Mouse (Mus musculus) liver, embryonic 11.5 days (tissue): ENCODE data around the gene Dnajc7. TPM values are rescaled to one million over a fixed set of nuclear protein-coding genes. Genes with fewer than 3 reads are reported as not detected.
"Not testable (repeated sequence)": the region's sequence is repeated elsewhere in the genome, so short reads cannot be mapped to it uniquely, and the experiment has no call there.

Experiments
- ATAC-seq: fragments of 200-750 bp; cut with Nextera tagmentation; replicated peaks from 2 replicates; pipeline ENCODE4 v1.8.0; 2017; ENCODE audit warnings: moderate number of reproducible peaks, mild to moderate bottlenecking, moderate TSS enrichment, moderate library complexity; ENCODE audit not compliant: low FRiP score
- DNase-seq: peaks from one replicate; pipeline ENCODE4 v3.0.0-alpha.2; 2017; ENCODE audit warnings: low spot score
- H3K27ac ChIP-seq: fragments of 300-500 bp; sonication (generic); 2 replicates; pipeline ENCODE4 v1.5.1; 2014; ENCODE audit warnings: mild to moderate bottlenecking, low read depth, low read length, control low read depth
- H3K27me3 ChIP-seq: fragments of 300-500 bp; sonication (generic); replicated peaks from 2 replicates; pipeline ENCODE4 v1.6.1; 2014; ENCODE audit warnings: low read length, mixed read lengths; ENCODE audit not compliant: control insufficient read depth, insufficient read depth
- H3K36me3 ChIP-seq: fragments of 300-500 bp; sonication (generic); 2 replicates; pipeline ENCODE4 v1.6.1; 2014; ENCODE audit warnings: mild to moderate bottlenecking, low read length, moderate library complexity, mixed read lengths; ENCODE audit not compliant: control insufficient read depth, insufficient read depth
- H3K4me1 ChIP-seq: fragments of 300-500 bp; sonication (generic); replicated peaks from 2 replicates; pipeline ENCODE4 v1.6.1; 2014; ENCODE audit warnings: low read length, mixed read lengths; ENCODE audit not compliant: control insufficient read depth, insufficient read depth
- H3K4me2 ChIP-seq: fragments of 300-500 bp; sonication (generic); 2 replicates; pipeline ENCODE4 v1.6.1; 2014; ENCODE audit warnings: mild to moderate bottlenecking, control low read depth, moderate library complexity
- H3K4me3 ChIP-seq: fragments of 300-500 bp; sonication (generic); 2 replicates; pipeline ENCODE4 v1.5.1; 2014; ENCODE audit warnings: low read depth, low read length, control low read depth
- H3K9ac ChIP-seq: fragments of 300-500 bp; sonication (generic); 2 replicates; pipeline ENCODE4 v1.6.1; 2014; ENCODE audit warnings: low read depth, low read length, control low read depth
- H3K9me3 ChIP-seq: fragments of 300-500 bp; sonication (generic); 2 replicates; pipeline ENCODE4 v1.6.1; 2016; ENCODE audit warnings: low read length, inconsistent platforms, mixed read lengths; ENCODE audit not compliant: control insufficient read depth
- WGBS: fragments of 180-500 bp; shearing (Covaris S2); extraction: QIAGEN DNeasy Blood & Tissue Kit; methylation state at CpG from one replicate; pipeline ENCODE4 v1.1.7; 2014; 5-methylcytosine and 5-hydroxymethylcytosine counted together
- polyA plus RNA-seq: library from polyadenylated mRNA; unstranded; fragments of >200 nt; fragmentation: Nextera tagmentation; extraction: Ambion mirVana; gene quantifications from 2 replicates; pipeline ENCODE4 v1.2.1, GENCODE M21; 2014

Dnajc7 gene
- polyA plus RNA-seq, 1 experiment from 2014 or later = 70.8 TPM

- H3K9ac ChIP-seq, ATAC-seq, H3K9me3 ChIP-seq, H3K27me3 ChIP-seq, H3K4me2 ChIP-seq, H3K27ac ChIP-seq, H3K4me1 ChIP-seq, H3K36me3 ChIP-seq, H3K4me3 ChIP-seq, DNase-seq: not testable (repeated sequence)
- 79% methylated on average over 2 of the region's 2 CpGs for WGBS
These were observed 85.6 kb downstream of the Dnajc7 start for GRCm38 (mm10) chr11:100534411-100534810.

GRCm38 (mm10) chr11:100533871-100534270 is 86.1 kb downstream of the Dnajc7 start:
- DNase-seq = no peak
- H3K9me3 ChIP-seq = no peaks in the 10 kb centered on the region
- no peak overlapping the region for H3K4me3 ChIP-seq
- WGBS = 78% methylated on average over 6 of the region's 6 CpGs
- H3K4me1 ChIP-seq = peaks cover 2% of the 10 kb centered on the region; the same call in 1 of the 2 replicates
- no peak overlapping the region for H3K9ac ChIP-seq
- H3K4me2 ChIP-seq = no peak overlapping the region
- no peaks in the 10 kb centered on the region for H3K36me3 ChIP-seq
- no peak for ATAC-seq
- H3K27me3 ChIP-seq = no peaks in the 10 kb centered on the region
- no peak overlapping the region for H3K27ac ChIP-seq

Other genes starting within 250 kb of the Dnajc7 start
- 38.8 and 41.6 TPM in 2 replicates for gene Jup, start 222.4 kb downstream of the Dnajc7 start, polyA plus RNA-seq
- gene P3h4, start 205.3 kb downstream of the Dnajc7 start, polyA plus RNA-seq = 24.5 and 25.8 TPM in 2 replicates
- 39.9 and 43.2 TPM in 2 replicates for gene Fkbp10, start 204.5 kb downstream of the Dnajc7 start, polyA plus RNA-seq
- gene Nt5c3b, start 178.4 kb downstream of the Dnajc7 start, polyA plus RNA-seq = 70.4 and 74.0 TPM in 2 replicates
- 0.31 and 0.36 TPM in 2 replicates for gene Klhl10, start 178.3 kb downstream of the Dnajc7 start, polyA plus RNA-seq
- gene Klhl11, start 147.4 kb downstream of the Dnajc7 start, polyA plus RNA-seq = 6.3 and 6.7 TPM in 2 replicates
- 159 and 194 TPM in 2 replicates for gene Acly, start 92.2 kb downstream of the Dnajc7 start, polyA plus RNA-seq
- gene Ttc25, start 74.6 kb downstream of the Dnajc7 start, polyA plus RNA-seq = 0.18 and 0.26 TPM in 2 replicates
- gene Cnp, start 45.3 kb downstream of the Dnajc7 start, polyA plus RNA-seq = 19.4 and 19.7 TPM in 2 replicates
- 35.4 and 36.5 TPM in 2 replicates for gene Nkiras2, start 924 bp downstream of the Dnajc7 start, polyA plus RNA-seq
- gene Zfp385c, start 72.3 kb upstream of the Dnajc7 start, polyA plus RNA-seq = not detected in 2 replicates
- gene Dhx58, start 84.1 kb upstream of the Dnajc7 start, polyA plus RNA-seq = 2.5 and 3.7 TPM in 2 replicates
- gene Kat2a, start 92.3 kb upstream of the Dnajc7 start, polyA plus RNA-seq = 66.3 and 75.7 TPM in 2 replicates
- gene Hspb9, start 93.7 kb upstream of the Dnajc7 start, polyA plus RNA-seq = 0.27 and 0.30 TPM in 2 replicates
- gene Rab5c, start 118.0 kb upstream of the Dnajc7 start, polyA plus RNA-seq = 51.2 TPM in 2 replicates
- gene Kcnh4, start 139.8 kb upstream of the Dnajc7 start, polyA plus RNA-seq = not detected in 2 replicates
- gene Hcrt, start 142.8 kb upstream of the Dnajc7 start, polyA plus RNA-seq = not detected in 2 replicates
- 3.1 and 3.8 TPM in 2 replicates for gene Ghdc, start 150.8 kb upstream of the Dnajc7 start, polyA plus RNA-seq
- gene Stat5b, start 230.6 kb upstream of the Dnajc7 start, polyA plus RNA-seq = 46.0 and 50.1 TPM in 2 replicates
- gene Stat5a, start 239.2 kb upstream of the Dnajc7 start, polyA plus RNA-seq = 26.3 and 27.8 TPM in 2 replicates